Mouse (Mus musculus) brown adipose tissue, adult 24 weeks (tissue): ENCODE measurements around the gene Rhbdl1. TPM values are rescaled to one million over a fixed set of nuclear protein-coding genes. Genes with fewer than 3 reads are reported as not detected.

Experiments used
- H3K27ac ChIP-seq: fragments of 200-500 bp; replicated peaks from 2 replicates; pipeline ENCODE4 v1.5.1; 2012; ENCODE audit warnings: low read depth, mild to moderate bottlenecking, low read length
- H3K4me1 ChIP-seq: fragments of 200-500 bp; 2 replicates; pipeline ENCODE4 v1.6.1; 2012; ENCODE audit warnings: low read length, mixed read lengths; ENCODE audit not compliant: control insufficient read depth, insufficient read depth, insufficient read length
- H3K4me3 ChIP-seq: fragments of 200-500 bp; 2 replicates; pipeline ENCODE4 v1.5.1; 2012; ENCODE audit warnings: low read depth, mild to moderate bottlenecking, low read length, moderate library complexity; ENCODE audit not compliant: insufficient read depth
- polyA plus RNA-seq: library from polyadenylated mRNA; stranded (reverse); fragments of >200 nt; gene quantifications from 2 replicates; pipeline ENCODE4 v1.2.4, GENCODE M21; 2012; ENCODE audit not compliant: missing spikeins, insufficient read depth, insufficient read length

The Rhbdl1 gene
- polyA plus RNA-seq, 1 experiment = 3.4 TPM

DNA sequence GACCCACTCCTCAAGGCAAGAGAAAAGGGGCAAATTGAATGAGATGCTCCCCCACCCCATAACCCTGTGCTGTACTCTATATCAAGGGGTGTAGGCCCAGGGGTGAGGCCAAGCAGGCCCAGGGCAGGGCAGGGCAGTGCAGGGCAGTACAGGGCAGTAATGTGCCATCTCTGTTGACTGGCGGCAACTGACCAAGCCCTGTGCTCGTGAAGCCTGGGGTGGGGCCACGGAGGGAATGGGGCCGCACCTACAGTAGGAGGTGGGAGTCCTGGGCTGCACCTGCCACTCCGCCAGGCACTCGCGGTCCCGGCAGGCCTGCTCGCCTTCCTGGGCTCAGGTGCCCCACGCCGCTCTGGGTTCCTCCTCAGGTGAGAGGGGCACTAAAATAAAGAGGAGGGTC is 28.2 kb upstream of the Rhbdl1 start:
- H3K4me1 ChIP-seq = 0 out of 2 replicates have a peak, but pooled peaks cover 3% of the 10 kb centered on the region
- H3K4me3 ChIP-seq = peak overlapping the region; percentile 62; the same call in 1 of the 2 replicates
- H3K27ac ChIP-seq = peak overlapping the region; percentile 93

DNA sequence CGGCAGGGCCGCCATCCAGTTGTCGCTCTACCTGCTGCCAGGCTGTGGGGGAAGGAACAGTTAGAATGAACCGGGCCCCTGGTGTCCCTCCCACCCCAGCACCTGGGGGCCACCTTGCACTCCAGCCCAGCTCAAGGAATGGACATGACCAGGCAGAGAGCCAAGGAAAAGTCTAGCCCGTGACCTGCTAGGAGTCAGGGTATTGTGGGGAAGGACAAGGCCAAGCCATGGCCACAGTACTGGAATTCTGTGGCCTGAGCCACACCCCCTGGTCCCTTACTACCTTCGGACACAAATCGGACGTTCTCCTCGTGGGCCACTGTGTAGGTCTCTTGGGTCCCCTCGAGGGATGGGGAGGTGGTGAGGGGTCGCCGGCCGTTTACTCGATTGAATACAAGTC is 27.2 kb upstream of the Rhbdl1 start:
- Histone ChIP-seq H3K4me1 (0 out of 2 replicates have a peak, but pooled peaks cover 3% of the 10 kb centered on the region), H3K4me3 (no peak overlapping the region), H3K27ac (no peak overlapping the region)

DNA sequence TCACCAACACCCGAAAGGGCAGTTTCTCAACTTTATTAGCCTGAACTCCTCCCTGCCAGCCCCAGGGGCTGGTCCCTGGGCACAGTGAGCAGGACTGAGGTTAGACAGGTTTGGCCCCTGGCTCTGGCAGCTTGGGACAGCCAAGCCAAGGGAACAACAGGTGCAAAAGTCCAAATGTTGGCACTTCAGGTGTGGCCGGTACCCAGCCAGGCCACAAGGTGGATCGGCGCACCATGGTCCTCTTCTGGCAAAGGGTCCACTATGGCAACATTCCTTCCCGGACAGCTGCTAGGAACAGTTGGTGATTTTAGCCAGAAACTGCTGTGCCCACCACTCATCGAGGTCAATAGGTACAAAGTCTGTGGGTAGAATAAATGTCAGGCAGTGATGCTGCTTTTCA is 26.6 kb upstream of the Rhbdl1 start:
- H3K4me1 ChIP-seq = no peaks in the 10 kb centered on the region
- H3K4me3 ChIP-seq = no peak overlapping the region
- no peak overlapping the region for H3K27ac ChIP-seq

DNA sequence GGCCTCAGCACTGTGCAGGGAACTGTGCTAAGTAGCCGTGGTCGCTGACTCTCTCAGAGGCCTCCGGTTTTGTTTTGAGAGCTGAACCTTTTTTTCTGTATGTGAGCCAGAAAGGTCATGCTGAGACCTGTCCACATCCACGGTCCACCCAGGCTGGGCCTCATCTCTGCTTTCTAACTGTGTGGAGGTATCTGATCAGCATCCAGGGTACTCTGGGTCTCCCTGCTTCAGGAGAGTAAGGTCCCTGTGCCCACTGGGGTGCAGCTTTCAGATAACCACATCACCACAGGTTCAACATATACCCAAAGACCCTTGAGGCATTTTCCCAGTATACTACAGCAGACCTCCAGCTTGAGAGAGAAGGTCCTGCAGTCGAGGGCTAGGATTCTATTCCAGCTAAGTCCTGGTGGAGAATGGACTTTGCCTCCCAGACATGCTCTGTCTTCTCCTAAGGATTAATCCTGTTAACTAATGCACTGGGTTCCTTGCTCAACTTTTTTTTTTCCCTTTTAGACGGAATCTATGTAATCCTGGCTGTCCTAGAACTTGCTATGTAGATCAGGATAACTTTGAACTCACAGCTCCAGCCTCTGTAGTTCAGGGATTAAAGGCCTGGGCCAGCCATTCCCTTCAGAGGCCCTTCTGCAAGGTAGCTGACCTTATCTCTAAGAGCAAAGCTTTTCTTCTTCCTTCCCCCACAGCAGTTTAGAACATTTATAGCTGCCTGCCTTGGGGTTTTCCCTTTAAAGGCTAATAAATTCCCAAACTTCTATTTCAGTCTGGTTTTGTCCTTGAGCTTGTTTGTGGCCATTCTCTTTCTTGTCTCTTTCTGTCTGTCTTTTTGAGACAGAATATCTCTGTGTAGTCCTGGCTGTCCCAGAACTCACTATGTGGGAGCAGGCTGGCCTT is 24.9 kb upstream of the Rhbdl1 start:
- peak overlapping the region; percentile 33 for H3K27ac ChIP-seq
- H3K4me3 ChIP-seq = peak overlapping the region; percentile 59
- H3K4me1 ChIP-seq = no peaks in the 10 kb centered on the region

DNA sequence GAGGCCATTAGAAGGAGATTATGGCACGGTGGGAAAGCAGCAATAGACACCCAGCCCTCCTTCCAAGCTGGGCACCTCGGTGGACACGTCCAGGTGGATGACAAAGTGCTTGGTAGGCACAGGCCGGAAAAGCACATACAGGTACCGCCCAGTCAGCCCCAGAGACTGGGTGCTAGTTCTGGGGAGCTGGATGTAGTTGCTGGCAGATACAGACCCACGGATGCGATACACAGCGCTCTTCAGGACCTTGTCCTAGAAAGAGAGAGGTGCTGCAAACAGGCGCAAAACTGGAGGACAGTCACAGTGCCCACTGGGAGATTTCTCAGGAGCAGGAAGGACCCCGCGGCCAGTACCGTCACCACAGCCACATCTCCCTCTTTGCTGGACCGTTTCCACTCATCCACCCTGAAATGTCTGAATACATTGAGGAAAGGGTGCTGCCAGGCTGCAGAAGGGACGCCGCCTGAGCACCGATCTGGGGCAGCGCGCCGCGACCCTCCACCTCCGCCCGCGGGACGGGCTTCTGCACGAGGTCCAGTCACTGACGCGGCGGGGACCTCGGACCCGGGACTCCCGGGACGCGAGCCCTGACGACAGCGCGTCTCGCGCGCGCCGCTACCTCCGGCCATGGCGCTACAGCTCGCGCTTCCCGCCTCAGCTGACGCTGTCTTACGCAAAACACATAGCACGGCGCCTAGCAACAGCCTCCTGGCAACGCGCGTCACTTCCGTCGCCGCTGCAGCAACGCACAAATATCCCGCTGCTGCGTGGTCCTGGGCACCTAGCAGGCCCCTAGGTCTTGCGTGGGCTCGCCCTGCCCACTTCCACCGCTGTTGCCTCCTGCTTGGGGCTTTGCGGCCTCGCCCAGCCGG is 24.0 kb upstream of the Rhbdl1 start, which contains the start of gene Wdr90:
Gene Wdr90, minus strand, starts transcription at position 670 of the 872 bp plus-strand sequence.
- peak within 1 kb of the TSS; percentile 59 for H3K4me3 ChIP-seq
- H3K4me1 ChIP-seq = no peaks in the 10 kb centered on the region
- peak within 1 kb of the TSS; percentile 33 for H3K27ac ChIP-seq

DNA sequence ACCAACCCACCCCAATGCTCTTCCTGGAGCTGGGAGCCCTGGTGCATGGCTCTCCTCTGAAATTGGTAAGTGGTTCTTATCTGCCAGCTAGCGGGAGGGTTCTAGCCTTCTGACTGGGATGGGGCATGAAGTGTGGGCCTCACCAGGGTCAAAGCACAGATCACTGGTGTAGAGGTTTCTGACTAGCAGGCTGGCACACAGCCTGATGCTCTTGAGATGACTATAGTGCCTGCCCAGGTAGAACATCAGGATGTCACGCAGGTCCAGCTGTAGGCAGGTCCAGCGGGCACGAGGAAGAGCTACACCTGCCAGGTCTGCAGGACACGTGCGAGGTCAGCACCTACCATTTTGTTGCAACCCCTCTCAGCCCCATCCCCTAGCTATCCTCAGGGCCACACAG is 23.1 kb upstream of the Rhbdl1 start:
- H3K4me1 ChIP-seq = no peaks in the 10 kb centered on the region
- no peak overlapping the region for H3K27ac ChIP-seq
- H3K4me3 ChIP-seq = no peak overlapping the region

DNA sequence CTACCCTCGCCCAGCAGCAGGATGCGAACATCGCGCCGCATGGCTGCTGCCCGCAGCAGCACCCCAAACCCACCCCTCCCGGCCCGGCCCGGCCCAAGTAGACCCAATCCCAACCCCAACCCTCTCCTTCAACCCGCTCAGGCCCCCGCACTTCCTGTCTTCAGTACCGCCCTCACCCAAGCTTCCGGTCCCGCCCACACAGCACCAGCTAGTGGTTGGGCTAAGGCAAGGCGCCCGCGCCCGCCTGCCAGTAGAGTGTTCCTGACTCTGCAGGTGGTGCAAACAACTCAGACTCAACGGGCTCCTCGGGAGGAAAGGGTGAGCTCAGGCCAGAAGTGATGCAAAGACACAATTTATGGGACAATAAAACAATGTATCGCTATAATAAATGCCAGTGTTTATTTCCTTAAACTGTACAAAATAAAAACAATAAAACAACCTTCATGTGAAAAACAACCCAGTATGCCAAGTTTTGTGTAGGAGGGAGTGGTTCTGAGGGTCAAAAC is 7.4 kb upstream of the Rhbdl1 start, which contains the start of gene Rhot2:
Gene Rhot2, minus strand, starts transcription at position 456 of the 506 bp plus-strand sequence.
- Histone ChIP-seq H3K4me1 (peaks cover 7% of the 10 kb centered on the region), H3K27ac (peak within 1 kb of the TSS; percentile 70), H3K4me3 (peak within 1 kb of the TSS; percentile 83)

DNA sequence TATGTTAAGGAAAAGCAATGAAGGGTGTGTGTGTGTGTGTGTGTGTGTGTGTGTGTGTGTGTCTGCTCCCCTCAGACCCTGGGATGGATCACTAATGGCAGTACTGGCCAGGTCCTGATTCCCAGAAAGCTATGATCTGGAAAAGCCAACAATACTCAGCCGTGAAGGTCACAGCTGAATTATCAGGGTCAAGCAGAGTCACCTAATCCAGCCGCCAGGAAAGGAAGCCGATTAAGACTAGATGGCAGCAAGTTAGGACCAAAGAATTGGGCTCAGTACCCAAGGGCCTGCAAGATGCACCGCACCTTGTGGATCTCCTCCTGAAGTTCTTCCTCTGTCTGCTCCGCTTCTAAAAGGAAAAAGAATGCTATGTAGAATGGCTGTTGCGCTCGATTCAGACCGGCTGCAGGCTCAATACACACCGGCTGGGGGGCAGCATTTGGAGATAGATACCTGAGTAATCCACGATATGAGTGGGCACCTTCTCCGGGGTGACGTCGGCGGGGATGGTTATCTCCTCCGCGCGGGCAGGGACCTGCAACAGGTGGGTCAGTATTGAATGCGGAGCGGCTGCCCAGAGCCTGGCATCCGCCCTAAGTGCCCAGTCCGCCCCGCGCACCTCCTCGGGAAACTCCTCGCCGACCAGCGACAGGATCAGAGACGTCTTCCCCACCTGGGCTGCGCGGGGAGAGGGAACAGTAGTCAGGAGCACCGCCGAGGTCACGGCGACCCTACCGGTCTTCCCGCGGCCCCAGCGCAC is 6.7 kb upstream of the Rhbdl1 start:
- Histone ChIP-seq H3K4me3 (peak overlapping the region; percentile 83), H3K4me1 (peaks cover 7% of the 10 kb centered on the region), H3K27ac (peak overlapping the region; percentile 70)

DNA sequence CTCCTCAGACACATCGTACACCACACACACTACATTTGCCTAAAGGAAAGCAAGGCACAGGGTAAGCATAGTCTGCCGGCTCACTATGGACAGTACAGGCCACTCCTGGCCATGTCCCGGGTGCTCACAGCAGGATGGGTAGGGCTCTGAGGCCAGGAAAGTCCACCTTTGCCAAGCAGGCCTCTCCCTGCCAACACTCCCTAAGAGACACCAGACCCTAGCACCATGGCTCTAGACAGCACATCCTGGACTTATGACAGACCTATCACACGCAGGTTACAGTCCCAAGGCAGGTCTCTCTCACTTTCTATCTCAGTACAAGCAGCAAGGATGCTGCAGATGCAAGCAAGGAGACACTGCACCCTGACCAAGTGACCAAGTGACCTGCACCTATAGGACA is 6.0 kb upstream of the Rhbdl1 start:
- peak overlapping the region; percentile 83 for H3K4me3 ChIP-seq
- peak overlapping the region; percentile 70; the same call in 1 of the 2 replicates for H3K27ac ChIP-seq
- peaks cover 7% of the 10 kb centered on the region for H3K4me1 ChIP-seq

DNA sequence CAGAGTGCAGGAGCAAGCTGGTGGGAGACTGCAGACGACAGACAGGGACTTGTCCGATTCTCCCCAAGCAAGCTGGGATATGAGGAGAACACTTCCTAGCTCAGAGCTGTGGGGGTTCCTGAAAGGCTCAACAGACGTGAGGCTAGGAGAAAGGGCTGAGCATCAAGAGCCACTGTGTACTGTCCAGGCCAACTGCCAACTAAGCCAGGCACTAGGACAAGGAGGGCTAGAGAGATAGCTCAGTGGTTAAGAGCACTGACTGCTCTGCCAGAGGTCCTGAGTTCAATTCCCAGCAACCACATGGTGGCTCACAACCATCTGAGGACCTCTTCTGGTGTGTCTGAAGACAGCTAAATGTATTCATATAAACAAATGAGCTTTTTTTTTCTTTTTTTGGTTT is 5.4 kb upstream of the Rhbdl1 start:
- H3K4me3 ChIP-seq = no peak overlapping the region
- H3K27ac ChIP-seq = no peak overlapping the region
- peaks cover 7% of the 10 kb centered on the region for H3K4me1 ChIP-seq

DNA sequence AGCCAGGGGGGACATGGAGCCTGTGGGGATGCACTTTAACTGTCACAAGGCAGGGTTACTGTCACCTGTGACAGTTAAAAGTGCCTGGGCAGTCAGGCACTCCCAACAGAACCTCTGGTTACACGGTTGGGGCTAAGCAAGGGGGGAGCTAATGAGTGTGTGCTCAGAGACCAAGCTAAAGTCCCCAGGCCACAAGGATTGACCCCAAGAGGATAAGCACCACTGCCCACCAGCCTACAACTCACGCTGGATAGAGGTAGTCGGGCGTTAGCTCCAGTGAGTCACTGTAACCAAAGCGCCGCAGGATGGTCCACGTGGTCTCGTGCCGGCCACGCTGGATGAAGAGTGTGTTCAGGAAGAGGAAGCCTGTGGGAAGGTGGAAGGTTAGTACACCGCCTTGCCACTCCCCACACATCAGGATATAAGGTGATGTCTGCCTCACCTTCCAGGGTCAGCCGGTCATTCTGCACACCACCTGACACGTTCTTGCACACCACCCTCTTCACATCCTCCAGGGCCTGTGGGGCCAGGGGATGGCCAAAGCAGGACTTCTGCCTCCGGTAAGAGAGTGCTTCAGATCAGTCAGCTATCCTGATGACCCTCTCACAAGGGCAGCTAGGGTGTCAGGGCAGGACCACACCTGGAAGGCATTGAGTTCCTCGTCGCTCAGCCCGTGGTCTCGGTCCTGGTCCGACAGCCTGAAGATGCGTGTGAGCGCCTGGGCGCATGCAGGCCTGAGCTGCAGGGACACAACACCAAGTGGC is 4.2 kb upstream of the Rhbdl1 start, which contains the start of gene Gm20683:
Gene Gm20683, minus strand, starts transcription at position 647 of the 764 bp plus-strand sequence.
- Histone ChIP-seq H3K4me1 (peaks cover 8% of the 10 kb centered on the region), H3K27ac (no peak within 1 kb of the TSS)

DNA sequence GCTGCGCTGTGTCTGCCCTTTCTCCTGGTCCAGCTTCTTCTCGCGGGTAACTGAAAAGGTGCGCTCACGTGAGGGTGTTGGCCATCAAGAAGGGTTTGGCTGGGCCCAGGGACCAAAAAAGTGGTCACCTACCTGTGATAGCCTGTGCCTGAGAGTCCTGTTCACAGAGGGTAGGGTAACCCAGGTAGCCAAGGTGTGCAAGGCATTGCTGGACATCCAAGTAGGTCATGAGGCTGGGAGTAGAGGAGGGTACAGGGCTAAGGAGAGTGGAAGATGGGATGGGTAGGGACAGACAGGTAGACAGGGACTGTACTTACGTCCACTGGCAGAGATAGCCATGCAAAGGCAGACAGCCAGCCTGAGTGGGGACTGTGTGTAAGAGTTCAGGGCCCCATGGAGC is 3.4 kb upstream of the Rhbdl1 start:
- H3K4me1 ChIP-seq = peaks cover 16% of the 10 kb centered on the region
- H3K4me3 ChIP-seq = no peak overlapping the region
- H3K27ac ChIP-seq = no peak overlapping the region

More for the DNA sequence above, 4.2 kb upstream of the Rhbdl1 start, which contains the start of gene Gm20683:
- H3K4me3 ChIP-seq = no peak within 1 kb of the TSS

DNA sequence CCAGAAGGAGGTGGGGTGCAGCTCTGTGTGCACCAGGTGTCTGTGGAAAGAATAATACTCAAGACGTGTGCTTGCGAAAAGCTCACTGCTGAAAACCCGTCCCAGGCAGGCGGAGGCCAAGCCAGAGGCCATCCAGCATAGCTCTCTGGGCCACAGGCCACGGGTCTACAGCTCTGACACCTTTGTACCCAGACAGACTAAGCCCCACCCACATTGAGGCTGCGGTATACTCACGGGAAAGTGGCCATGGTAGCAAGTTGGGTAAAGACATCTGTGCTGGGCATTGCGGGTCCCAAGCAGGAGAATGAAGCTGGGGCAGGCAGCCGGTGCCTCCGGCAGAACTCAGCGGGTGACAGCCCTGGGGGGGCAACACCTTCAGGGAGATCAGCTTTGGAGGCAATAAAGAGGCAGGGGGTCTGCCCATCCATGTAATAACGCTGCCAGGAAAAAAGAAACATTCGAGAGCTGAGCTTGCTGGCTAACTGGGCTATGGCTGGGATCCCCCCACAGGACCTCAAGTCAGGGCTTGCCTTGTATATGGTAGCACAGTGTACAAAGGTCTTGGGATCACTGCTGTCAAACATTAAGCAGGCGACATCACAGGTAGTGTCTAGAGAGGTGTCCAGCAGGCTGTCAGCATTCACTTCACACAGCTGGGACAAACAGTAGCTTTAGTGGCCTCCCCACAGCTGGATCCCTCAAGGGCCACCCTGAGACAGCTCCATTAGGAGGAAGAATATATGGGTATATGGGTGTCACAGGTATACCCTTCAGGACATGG is 2.5 kb upstream of the Rhbdl1 start:
- Histone ChIP-seq H3K4me3 (no peak overlapping the region), H3K4me1 (peaks cover 23% of the 10 kb centered on the region), H3K27ac (no peak overlapping the region)
